Mouse (Mus musculus) kidney, embryonic 16.5 days (tissue): Measurements from ENCODE around the gene Pth2. TPM values are rescaled to one million over a fixed set of nuclear protein-coding genes. Genes with fewer than 3 reads are reported as not detected.

Experiments used
- ATAC-seq: fragments of 200-750 bp; cut with Nextera tagmentation; 2 replicates; pipeline ENCODE4 v1.8.0; 2017; ENCODE audit warnings: moderate TSS enrichment; ENCODE audit not compliant: low FRiP score, low TSS enrichment
- H3K27ac ChIP-seq: fragments of 300-500 bp; sonication (generic); 2 replicates; pipeline ENCODE4 v1.5.1; 2014; ENCODE audit warnings: low read length
- H3K27me3 ChIP-seq: fragments of 300-500 bp; sonication (generic); 2 replicates; pipeline ENCODE4 v1.6.1; 2014; ENCODE audit warnings: low read length, control low read depth, mixed read lengths; ENCODE audit not compliant: insufficient read depth
- H3K36me3 ChIP-seq: fragments of 300-500 bp; sonication (generic); 2 replicates; pipeline ENCODE4 v1.6.1; 2014; ENCODE audit warnings: low read length, control low read depth, mixed read lengths; ENCODE audit not compliant: insufficient read depth
- H3K4me1 ChIP-seq: fragments of 300-500 bp; sonication (generic); 2 replicates; pipeline ENCODE4 v1.6.1; 2014; ENCODE audit warnings: low read length, control low read depth, mixed read lengths; ENCODE audit not compliant: insufficient read depth
- H3K4me2 ChIP-seq: fragments of 300-500 bp; sonication (generic); replicated peaks from 2 replicates; pipeline ENCODE4 v1.6.1; 2014; ENCODE audit warnings: low read depth, low read length
- H3K4me3 ChIP-seq: fragments of 300-500 bp; sonication (generic); 2 replicates; pipeline ENCODE4 v1.5.1; 2014; ENCODE audit warnings: mild to moderate bottlenecking, low read length
- H3K9ac ChIP-seq: fragments of 300-500 bp; sonication (generic); replicated peaks from 2 replicates; pipeline ENCODE4 v1.6.1; 2014; ENCODE audit warnings: low read length
- H3K9me3 ChIP-seq: fragments of 300-500 bp; sonication (generic); 2 replicates; pipeline ENCODE4 v1.6.1; 2016; ENCODE audit warnings: low read length, control low read depth
- WGBS: fragments of 180-500 bp; shearing (Covaris S2); extraction: QIAGEN DNeasy Blood & Tissue Kit; methylation state at CpG from one replicate; pipeline ENCODE4 v1.1.7; 2014; 5-methylcytosine and 5-hydroxymethylcytosine counted together
- polyA plus RNA-seq: library from polyadenylated mRNA; unstranded; fragments of >200 nt; fragmentation: Nextera tagmentation; extraction: Ambion mirVana; gene quantifications from 2 replicates; pipeline ENCODE4 v1.2.1, GENCODE M21; 2015

Gene Pth2
- polyA plus RNA-seq, 1 experiment from 2014 or later: not detected

DNA sequence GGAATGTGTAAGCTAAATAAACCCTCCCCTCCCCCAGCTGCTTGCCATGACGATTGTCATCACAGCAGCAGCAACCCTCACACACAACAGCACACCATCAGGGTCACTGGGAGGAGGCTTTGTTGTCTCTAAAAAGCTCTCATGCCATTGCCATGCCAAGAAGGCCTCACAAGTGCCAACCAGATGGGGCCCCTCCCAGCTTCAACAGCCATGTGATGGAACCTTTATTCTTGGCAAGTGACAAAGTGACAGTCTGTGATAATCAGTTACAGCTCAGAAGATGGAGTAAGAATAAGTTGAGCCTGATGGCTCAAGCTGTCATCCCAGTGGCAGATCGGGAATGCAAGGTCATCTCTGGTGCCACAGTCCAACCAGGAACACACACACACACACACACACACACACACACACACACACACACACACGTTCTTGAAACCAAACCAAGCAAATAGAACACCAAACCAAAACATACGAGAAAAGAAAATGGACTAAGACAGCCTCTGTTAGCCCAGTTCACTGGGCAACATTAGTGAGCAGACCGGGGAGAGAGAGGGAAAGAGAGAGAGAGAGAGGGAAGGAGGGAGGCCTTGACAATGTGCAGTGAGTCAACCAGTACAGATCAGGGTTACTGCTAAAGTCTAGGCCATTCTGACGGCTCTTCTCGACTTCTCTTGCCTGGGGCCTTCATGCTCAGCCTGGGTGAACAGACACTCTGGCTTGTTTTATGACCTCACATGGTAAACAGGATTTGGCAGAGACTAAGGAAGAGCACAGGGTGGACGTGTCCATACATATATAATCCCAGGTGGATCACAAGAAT is 40.7 kb upstream of the Pth2 start:
- Histone ChIP-seq H3K4me2 (no peak overlapping the region), H3K36me3 (peaks cover 30% of the 10 kb centered on the region), H3K4me3 (no peak overlapping the region), H3K9me3 (no peaks in the 10 kb centered on the region), H3K27ac (no peak overlapping the region), H3K27me3 (no peaks in the 10 kb centered on the region), H3K9ac (no peak overlapping the region), H3K4me1 (0 out of 2 replicates have a peak, but pooled peaks cover 4% of the 10 kb centered on the region)
- no peak for ATAC-seq
- WGBS: 71% methylated on average over 8 of the region's 8 CpGs

DNA sequence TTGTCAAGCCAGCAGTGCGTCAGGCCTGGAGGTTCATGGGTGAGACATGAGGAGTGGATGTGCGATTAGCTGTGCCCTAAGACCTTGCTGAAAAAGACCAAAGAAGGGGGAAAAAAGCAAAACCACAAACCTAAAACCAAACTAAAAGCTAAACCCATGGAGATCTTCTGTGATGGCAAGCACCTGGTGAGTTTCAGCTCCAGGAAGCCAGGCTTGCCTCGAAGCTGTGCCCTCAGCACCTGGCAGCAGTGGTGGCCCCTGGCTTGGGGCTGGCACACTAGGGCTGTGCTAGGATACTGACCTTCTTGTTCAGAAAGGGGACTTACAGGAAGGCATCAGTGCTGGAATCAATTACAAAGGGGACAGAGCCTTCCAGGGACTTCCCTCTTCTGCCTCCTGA is 39.5 kb upstream of the Pth2 start:
- 92% methylated on average over 3 of the region's 3 CpGs for WGBS

DNA sequence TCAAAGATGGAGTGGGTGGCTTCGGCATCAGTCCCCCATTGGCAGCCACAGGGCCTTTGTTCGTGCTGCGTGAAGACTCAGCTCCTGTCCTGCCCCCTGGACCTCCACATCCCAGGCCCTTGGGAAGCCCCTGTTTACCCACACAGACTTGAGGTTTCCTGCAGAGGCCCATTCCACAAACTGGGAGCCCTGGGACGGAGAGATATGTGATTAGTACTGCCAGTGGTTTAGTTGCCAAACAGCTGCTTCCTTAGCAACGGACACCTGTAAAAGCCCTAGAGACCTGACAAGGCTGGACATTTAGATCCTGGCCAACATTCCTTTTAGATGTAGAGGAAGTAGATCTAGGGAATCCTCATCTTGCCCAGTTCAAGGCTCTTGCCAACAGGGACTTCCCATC is 38.9 kb upstream of the Pth2 start:
- ATAC-seq: no peak
- peaks cover 44% of the 10 kb centered on the region for H3K36me3 ChIP-seq
- no peak overlapping the region for H3K27ac ChIP-seq

More for the DNA sequence above, 39.5 kb upstream of the Pth2 start:
- Histone ChIP-seq H3K4me3 (no peak overlapping the region), H3K27me3 (no peaks in the 10 kb centered on the region), H3K4me2 (no peak overlapping the region), H3K36me3 (peaks cover 40% of the 10 kb centered on the region), H3K9ac (no peak overlapping the region), H3K4me1 (no peaks in the 10 kb centered on the region), H3K27ac (no peak overlapping the region), H3K9me3 (no peaks in the 10 kb centered on the region)
- no peak for ATAC-seq

DNA sequence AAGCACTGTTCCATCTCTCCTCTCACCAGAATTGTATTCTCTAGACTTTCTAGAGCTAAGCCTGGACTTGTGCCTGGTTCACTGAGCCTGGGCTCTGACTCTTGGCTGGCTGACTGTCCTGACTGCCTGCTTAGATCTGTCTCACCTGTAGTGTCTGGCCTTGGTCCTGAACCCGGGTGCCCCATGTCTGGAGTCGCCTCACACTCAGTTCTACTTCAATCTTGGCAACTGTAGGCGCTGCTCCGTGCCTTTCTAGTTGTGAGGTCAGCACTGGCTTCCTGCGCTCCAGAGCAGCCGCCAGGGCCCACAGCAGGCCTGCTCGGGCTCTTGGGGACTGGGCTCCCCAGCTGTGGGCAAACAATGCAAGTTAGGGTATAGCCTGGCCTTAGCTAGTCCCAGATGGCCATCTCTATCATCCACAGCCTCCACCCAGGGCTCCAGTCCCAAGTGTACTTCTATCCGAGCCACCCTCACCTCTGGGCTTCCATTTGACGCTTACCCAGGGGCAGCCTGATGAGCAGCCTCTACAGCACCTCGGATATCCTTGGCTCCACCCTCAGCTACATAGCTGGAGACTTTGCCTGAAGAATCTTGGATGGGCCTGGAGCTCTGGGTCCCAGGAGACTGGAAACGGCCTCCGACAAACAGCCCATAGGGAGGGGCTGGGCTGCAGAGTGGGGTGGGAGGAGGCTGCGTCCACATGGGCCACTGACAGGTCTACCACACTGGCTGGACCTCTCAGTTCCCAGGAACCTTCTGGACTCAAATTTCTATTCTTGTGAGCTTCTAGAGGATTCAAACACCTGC is 36.2 kb upstream of the Pth2 start:
- 88% methylated on average over 13 of the region's 13 CpGs for WGBS

More for the DNA sequence above, 38.9 kb upstream of the Pth2 start:
- Histone ChIP-seq H3K4me2 (no peak overlapping the region), H3K4me1 (no peaks in the 10 kb centered on the region), H3K4me3 (no peak overlapping the region), H3K27me3 (no peaks in the 10 kb centered on the region), H3K9ac (no peak overlapping the region), H3K9me3 (no peaks in the 10 kb centered on the region)
- WGBS: 89% methylated on average over 5 of the region's 5 CpGs

DNA sequence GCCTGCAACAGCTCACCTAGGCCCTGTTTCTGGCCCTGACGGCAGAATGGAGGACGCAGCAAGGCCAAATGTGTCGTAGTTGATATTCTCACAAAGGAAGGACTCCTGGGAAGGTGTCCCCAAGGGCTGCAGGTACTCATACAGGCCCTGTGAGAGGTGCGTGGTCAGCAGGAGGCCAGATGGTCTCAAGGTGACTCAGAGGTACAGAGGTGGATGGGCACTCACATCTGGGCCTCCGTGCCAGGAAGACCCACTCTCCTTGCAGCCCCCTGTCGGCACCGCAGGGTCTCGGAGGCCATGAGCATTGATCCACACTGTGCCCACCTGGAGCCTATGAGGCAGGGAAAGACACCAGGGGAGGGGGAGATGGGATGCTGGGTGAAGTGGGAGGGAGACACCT is 35.3 kb upstream of the Pth2 start:
- Histone ChIP-seq H3K4me2 (no peak overlapping the region), H3K27ac (no peak overlapping the region), H3K36me3 (peaks cover 50% of the 10 kb centered on the region)

More for the DNA sequence above, 36.2 kb upstream of the Pth2 start:
- H3K4me1 ChIP-seq: peaks cover 8% of the 10 kb centered on the region; the same call in 1 of the 2 replicates
- H3K27me3 ChIP-seq: no peaks in the 10 kb centered on the region
- no peak overlapping the region for H3K4me2 ChIP-seq
- no peak overlapping the region for H3K9ac ChIP-seq
- H3K36me3 ChIP-seq: peaks cover 50% of the 10 kb centered on the region
- no peaks in the 10 kb centered on the region for H3K9me3 ChIP-seq
- H3K27ac ChIP-seq: no peak overlapping the region
- no peak for ATAC-seq
- no peak overlapping the region for H3K4me3 ChIP-seq

DNA sequence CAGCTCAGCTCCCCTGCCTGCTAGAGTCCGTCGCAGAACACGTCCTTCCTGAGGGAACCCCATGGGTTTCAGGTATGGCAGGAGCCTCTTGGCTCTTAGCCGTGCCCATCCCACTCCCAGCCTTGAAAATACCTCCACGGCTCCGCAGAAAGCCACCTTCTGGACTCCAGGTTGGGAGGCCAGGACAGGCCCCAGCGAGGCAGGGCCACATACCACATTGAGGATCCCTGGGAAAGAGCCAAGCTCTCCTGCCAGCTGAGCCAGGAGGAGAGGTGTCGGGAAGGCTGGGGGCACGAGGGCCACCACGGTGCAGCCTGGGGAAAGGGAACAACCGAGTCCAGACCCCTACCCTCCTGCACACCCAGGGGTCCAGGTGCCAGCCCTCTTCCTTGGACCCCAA is 33.5 kb upstream of the Pth2 start:
- Histone ChIP-seq H3K9ac (peak overlapping the region; percentile 25), H3K4me3 (no peak overlapping the region), H3K4me1 (peaks cover 32% of the 10 kb centered on the region), H3K27ac (peak overlapping the region; percentile 77), H3K9me3 (no peaks in the 10 kb centered on the region), H3K4me2 (0 out of 2 replicates have a peak overlapping the region, but pooled peaks have one; percentile 3), H3K27me3 (no peaks in the 10 kb centered on the region), H3K36me3 (peaks cover 43% of the 10 kb centered on the region)
- 95% methylated on average over 11 of the region's 11 CpGs for WGBS
- no peak for ATAC-seq

More for the DNA sequence above, 35.3 kb upstream of the Pth2 start:
- no peaks in the 10 kb centered on the region for H3K27me3 ChIP-seq
- peaks cover 15% of the 10 kb centered on the region for H3K4me1 ChIP-seq
- H3K9me3 ChIP-seq: no peaks in the 10 kb centered on the region
- 94% methylated on average over 8 of the region's 8 CpGs for WGBS
- H3K4me3 ChIP-seq: no peak overlapping the region
- no peak for ATAC-seq
- H3K9ac ChIP-seq: no peak overlapping the region

DNA sequence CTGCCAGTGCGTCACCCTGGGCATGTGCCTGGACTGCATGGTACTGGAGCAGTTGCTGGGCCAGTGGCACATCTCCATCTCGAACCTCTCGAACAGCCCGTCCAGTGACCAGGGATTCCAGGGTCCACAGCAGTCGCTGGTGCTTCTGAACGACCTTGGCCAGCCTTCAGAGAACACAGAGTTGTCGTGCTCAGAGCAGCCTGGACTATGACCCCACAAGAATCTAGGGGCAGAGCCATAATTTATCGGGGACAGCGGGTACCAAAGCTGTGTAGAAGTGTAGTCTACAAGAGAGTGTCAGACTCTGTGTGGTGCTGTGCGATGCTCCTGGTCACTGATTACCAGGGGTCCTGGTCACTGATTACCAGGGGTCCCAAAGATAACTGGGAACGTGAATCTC is 32.9 kb upstream of the Pth2 start:
- 69% methylated on average over 11 of the region's 11 CpGs for WGBS
- no peaks in the 10 kb centered on the region for H3K27me3 ChIP-seq
- H3K9ac ChIP-seq: no peak overlapping the region
- peak; percentile 62 for ATAC-seq
- H3K36me3 ChIP-seq: peaks cover 38% of the 10 kb centered on the region
- peaks cover 32% of the 10 kb centered on the region for H3K4me1 ChIP-seq
- no peaks in the 10 kb centered on the region for H3K9me3 ChIP-seq
- H3K4me2 ChIP-seq: 0 out of 2 replicates have a peak overlapping the region, but pooled peaks have one; percentile 3
- H3K4me3 ChIP-seq: no peak overlapping the region; the same call in 1 of the 2 replicates
- peak overlapping the region; percentile 77 for H3K27ac ChIP-seq

DNA sequence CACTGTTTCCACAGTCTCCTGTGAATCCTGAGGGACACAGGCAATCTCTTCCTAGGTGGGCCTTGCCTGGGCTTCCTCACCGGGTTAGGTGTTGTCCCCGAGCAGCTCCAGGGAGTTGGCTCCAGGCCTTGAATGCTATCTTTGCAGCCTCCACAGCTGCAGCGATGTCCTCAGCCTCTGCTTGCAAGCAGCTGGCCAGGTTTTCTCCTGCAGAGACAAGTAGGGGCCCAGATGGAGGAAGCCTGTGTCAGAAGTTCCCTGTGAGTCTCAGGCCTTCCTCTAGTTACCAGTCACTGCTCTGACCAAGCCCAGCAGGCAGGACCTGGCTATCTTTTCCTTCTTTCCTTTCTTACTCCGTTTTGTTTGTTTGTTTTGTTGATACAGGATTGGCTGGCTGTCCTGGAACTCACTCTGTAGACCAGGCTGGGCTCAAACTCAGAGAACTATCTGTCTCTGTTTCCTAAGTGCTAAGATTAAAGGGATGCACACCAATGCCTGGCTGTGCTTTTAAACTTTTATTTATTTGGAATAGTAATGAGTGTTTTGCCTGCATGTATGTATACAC is 32.2 kb upstream of the Pth2 start:
- H3K4me2 ChIP-seq: no peak overlapping the region
- H3K36me3 ChIP-seq: peaks cover 34% of the 10 kb centered on the region
- 66% methylated on average over 4 of the region's 4 CpGs for WGBS
- H3K4me1 ChIP-seq: peaks cover 38% of the 10 kb centered on the region
- H3K9ac ChIP-seq: 0 out of 2 replicates have a peak overlapping the region, but pooled peaks have one; percentile 7
- H3K27ac ChIP-seq: peak overlapping the region; percentile 77
- no peaks in the 10 kb centered on the region for H3K27me3 ChIP-seq
- no peaks in the 10 kb centered on the region for H3K9me3 ChIP-seq
- H3K4me3 ChIP-seq: no peak overlapping the region
- no peak for ATAC-seq

DNA sequence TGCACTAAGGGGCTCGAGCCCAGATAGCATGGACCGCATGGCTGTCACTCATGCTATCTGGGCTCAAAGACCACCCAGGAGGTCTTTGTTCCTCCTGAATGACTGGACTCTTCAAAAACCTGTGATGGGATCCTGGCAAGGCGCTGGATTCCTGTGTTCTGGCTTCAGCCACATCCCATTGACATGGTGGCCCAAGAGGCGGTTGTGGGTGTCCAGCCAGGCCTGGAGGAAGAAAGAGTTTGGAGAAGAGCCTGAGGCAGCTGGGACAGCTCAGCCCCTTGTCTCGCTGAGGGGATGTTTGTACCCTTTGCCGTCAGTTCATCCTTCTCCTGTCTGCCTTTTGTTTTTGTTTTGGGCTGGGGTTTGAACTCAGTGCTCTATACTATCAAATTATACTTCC is 31.2 kb upstream of the Pth2 start:
- Histone ChIP-seq H3K27me3 (no peaks in the 10 kb centered on the region), H3K9ac (no peak overlapping the region), H3K4me3 (no peak overlapping the region), H3K9me3 (no peaks in the 10 kb centered on the region), H3K27ac (peak overlapping the region; percentile 52), H3K36me3 (peaks cover 25% of the 10 kb centered on the region), H3K4me1 (peaks cover 38% of the 10 kb centered on the region), H3K4me2 (no peak overlapping the region)
- ATAC-seq: no peak
- 65% methylated on average over 6 of the region's 6 CpGs for WGBS
